Mouse (Mus musculus) B cell, adult (primary cell): ENCODE results near the gene Gm5678. TPM values are rescaled to one million over a fixed set of nuclear protein-coding genes. Genes with fewer than 3 reads are reported as not detected.

ENCODE experiments used
- total RNA-seq: library from RNA; stranded (reverse); gene quantifications from 4 replicates; pipeline ENCODE4 v1.2.4, GENCODE M21; 2023; ENCODE audit not compliant: inconsistent age

Gene Gm5678
- 0.74 to 0.80 TPM in 2 of 4 replicates, not detected in the others for total RNA-seq

DNA sequence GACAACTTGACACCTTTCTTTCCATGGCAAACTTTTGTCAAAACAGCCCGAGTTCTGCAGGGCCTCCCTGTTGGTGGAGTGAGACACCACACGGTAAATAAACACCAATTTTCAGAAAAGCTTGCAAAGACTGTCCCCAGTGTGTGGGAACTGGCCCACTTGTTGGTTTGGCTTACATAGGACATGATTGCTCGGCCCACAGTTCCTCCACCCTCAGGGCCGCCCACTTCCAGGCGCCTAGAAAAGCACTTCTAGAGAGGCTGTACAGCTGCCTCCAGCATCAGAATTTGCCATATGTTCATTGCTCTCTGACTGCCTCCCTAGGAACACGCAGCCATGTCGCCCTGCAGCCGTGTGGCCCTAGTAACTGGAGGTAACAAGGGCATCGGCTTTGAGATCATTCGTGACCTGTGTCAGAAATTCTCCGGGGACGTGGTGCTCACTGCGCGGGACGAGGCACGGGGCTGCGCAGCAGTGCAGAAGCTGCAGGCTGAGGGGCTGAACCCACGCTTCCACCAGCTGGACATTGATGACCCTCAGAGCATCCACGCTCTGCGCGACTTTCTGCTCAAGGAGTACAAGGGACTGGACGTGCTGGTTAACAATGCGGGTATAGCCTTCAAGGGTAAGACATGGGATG, at the start of gene Gm5678:
Gene Gm5678, plus strand, starts transcription at position 337 of the 640 bp plus-strand sequence.

DNA sequence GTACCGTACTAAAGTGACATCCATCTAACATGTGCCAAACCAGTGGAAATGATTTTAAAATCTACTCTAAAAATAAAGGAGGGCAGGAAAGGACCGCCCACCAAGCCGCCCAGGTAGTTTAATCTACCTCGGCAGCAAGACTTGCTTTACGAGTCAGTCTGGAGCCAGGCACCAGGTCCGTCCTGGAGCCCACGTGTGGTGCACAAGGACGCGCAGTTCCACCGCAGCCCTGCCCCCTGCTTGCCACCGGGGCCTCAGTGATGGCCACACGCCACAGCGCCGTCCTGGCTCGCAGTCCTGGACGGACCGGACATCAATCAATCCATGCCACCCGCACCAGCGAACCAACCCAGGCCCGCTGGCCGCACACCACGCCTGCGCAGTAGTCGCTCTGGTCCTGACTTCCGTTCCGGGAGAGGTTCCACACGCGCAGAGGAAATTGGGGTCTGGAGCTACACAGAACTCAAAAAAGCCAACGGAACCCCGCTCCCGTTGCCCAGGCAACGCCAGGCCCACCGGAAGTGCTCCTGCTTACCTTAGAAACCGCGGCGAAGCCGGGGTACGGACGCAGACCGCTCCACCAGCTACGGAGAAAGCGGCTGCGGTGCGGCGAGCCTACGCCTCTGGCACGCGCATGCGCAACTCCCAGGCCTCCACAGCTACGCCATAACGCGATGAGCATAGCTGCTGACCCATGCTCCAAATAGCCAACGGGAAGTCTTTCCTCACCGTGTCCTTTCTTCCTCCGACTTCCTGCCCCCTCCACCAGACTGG, 24.3 kb upstream of the Gm5678 start, which contains the start of gene Setd4:
Gene Setd4, minus strand, starts transcription at position 625 of the 774 bp plus-strand sequence.

DNA sequence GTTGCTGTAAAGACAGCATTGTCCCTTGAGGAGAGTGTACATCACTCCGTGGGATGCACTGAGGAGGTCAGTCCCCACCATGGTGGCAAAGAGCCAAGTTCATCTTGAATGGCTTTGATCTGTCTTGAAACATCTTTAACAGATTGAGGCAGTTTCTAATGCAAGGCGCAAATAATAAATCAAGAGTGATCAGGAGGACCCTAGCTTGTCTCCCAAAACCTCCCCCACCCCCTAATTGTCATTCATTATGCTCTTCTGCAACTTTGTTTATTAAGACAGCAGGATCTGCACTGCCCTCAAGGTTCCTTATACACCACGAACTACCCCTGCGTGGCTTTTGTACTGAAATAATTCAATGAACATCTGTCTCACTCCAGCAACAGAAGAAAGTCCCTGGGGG, 22.3 kb upstream of the Gm5678 start, which contains the start of gene Cbr1:
Gene Cbr1, plus strand, starts transcription at position 301 of the 400 bp plus-strand sequence.

Other genes with a start within 250 kb of the Gm5678 start
- gene Setd4, start 24.0 kb upstream of the Gm5678 start, total RNA-seq, result 15.4 to 17.4 TPM (median 16.0 TPM) in 4 replicates
- gene Cbr1, start 22.2 kb upstream of the Gm5678 start, total RNA-seq, result 15.4 to 20.8 TPM (median 19.2 TPM) in 4 replicates
- gene Cbr3, start 55.1 kb downstream of the Gm5678 start, total RNA-seq, result 0.74 TPM in 1 of 4 replicates, not detected in the others
- gene Dop1b, start 83.8 kb downstream of the Gm5678 start, total RNA-seq, result 50.6 to 60.5 TPM (median 53.9 TPM) in 4 replicates
- gene Morc3, start 204.0 kb downstream of the Gm5678 start, total RNA-seq, result 123 to 148 TPM (median 130 TPM) in 4 replicates